Comparison of ENCODE assay signal across 19 mouse cellular contexts in genomic region chr4:150306701-150307100, GRCm38 (mm10). TPM values are rescaled to one million over a fixed set of nuclear protein-coding genes. Genes with fewer than 3 reads are reported as not detected.
DNase-seq lines count a peak whose midpoint lies in the region; ATAC-seq and TF ChIP-seq lines count a peak whose summit lies in the region.
"Had no signal": no experiment of that assay in that cellular context is flagged by ENCODE, and none has a peak within 500 bp of the region (broad histone marks: within the 10 kb centered on the region; RNA-seq: fewer than 3 reads in every experiment).

No protein-coding gene starts in this region.

- peaks cover 47% of the 10 kb centered on the region for H3K4me1 ChIP-seq in heart, embryonic 16.5 days (ENCODE audit: control insufficient read depth, insufficient read depth, low read length)
- peaks cover 52% of the 10 kb centered on the region for H3K4me1 ChIP-seq in heart, embryonic 10.5 days
- H3K4me1 ChIP-seq in liver, postnatal 0 days (ENCODE audit: insufficient read depth): peaks cover 4% of the 10 kb centered on the region; the same call in 1 of the 2 replicates

- H3K36me3 ChIP-seq in heart, embryonic 16.5 days (ENCODE audit: control insufficient read depth, insufficient read depth): no peaks in the 10 kb centered on the region
- no peaks in the 10 kb centered on the region for H3K36me3 ChIP-seq in heart, embryonic 10.5 days
- H3K36me3 ChIP-seq in liver, postnatal 0 days (replicated peaks; ENCODE audit: insufficient read depth, low read length): no peaks in the 10 kb centered on the region
- H3K36me3 ChIP-seq: heart, embryonic 15.5 days; hindbrain, embryonic 13.5 days; midbrain, embryonic 10.5 days; neural tube, embryonic 12.5 days had no signal

- no peak for TF ChIP-seq EP300 in liver, postnatal 0 days (IDR thresholded peaks at IDR 0.05; ENCODE audit: low read depth)

- H3K9me3 ChIP-seq in heart, embryonic 16.5 days (replicated peaks; ENCODE audit: control insufficient read depth, low read length): no peaks in the 10 kb centered on the region
- no peaks in the 10 kb centered on the region for H3K9me3 ChIP-seq in heart, embryonic 10.5 days
- no peaks in the 10 kb centered on the region for H3K9me3 ChIP-seq in liver, postnatal 0 days (ENCODE audit: low read length)
- H3K9me3 ChIP-seq: heart, embryonic 15.5 days; hindbrain, embryonic 13.5 days; midbrain, embryonic 10.5 days; neural tube, embryonic 12.5 days had no signal

- 41% methylated on average over 2 of the region's 2 CpGs for WGBS in heart, embryonic 16.5 days
- WGBS in heart, embryonic 10.5 days: 55% methylated on average over 2 of the region's 2 CpGs
- WGBS in liver, postnatal 0 days (ENCODE audit: insufficient replicate concordance): 60% methylated on average over 2 of the region's 2 CpGs

- ATAC-seq in heart, embryonic 16.5 days (replicated peaks; ENCODE audit: extremely low read depth, insufficient read depth, low FRiP score): no peak
- no peak for ATAC-seq in liver, postnatal 0 days
- ATAC-seq: activated CD4-positive, CD25-positive, alpha-beta regulatory T cell, adult 4 months; forebrain, embryonic 14.5 days; Patski had no signal

- no peaks in the 10 kb centered on the region for H3K27me3 ChIP-seq in heart, embryonic 16.5 days (ENCODE audit: control insufficient read depth, insufficient read depth, low read length)
- H3K27me3 ChIP-seq in heart, embryonic 10.5 days (ENCODE audit: insufficient read depth, poor library complexity, severe bottlenecking): no peaks in the 10 kb centered on the region
- no peaks in the 10 kb centered on the region for H3K27me3 ChIP-seq in liver, postnatal 0 days (ENCODE audit: insufficient read depth, low read length)
- H3K27me3 ChIP-seq: heart, embryonic 15.5 days; hindbrain, embryonic 13.5 days; neural tube, embryonic 12.5 days; Patski had no signal

- no peak overlapping the region for H3K4me2 ChIP-seq in heart, embryonic 16.5 days (ENCODE audit: low read depth, low read length)
- H3K4me2 ChIP-seq in liver, postnatal 0 days (ENCODE audit: low read depth, low read length): no peak overlapping the region
- H3K4me2 ChIP-seq: heart, embryonic 15.5 days; hindbrain, embryonic 13.5 days; neural tube, embryonic 12.5 days had no signal

- H3K9ac ChIP-seq in heart, embryonic 16.5 days (ENCODE audit: low read length): 0 out of 2 replicates have a peak overlapping the region, but pooled peaks have one; percentile 29
- H3K9ac ChIP-seq in liver, postnatal 0 days (replicated peaks): no peak overlapping the region
- H3K9ac ChIP-seq: heart, embryonic 15.5 days; hindbrain, embryonic 13.5 days; neural tube, embryonic 12.5 days had no signal

- no peak overlapping the region for H3K4me3 ChIP-seq in heart, embryonic 16.5 days (ENCODE audit: low read length)
- no peak overlapping the region for H3K4me3 ChIP-seq in heart, embryonic 10.5 days
- H3K4me3 ChIP-seq in liver, postnatal 0 days (ENCODE audit: low read depth, low read length): no peak overlapping the region
- H3K4me3 ChIP-seq: heart, embryonic 15.5 days; hindbrain, embryonic 13.5 days; midbrain, embryonic 10.5 days; neural tube, embryonic 12.5 days had no signal

- H3K27ac ChIP-seq in heart, embryonic 16.5 days (ENCODE audit: low read length): no peak overlapping the region
- no peak overlapping the region for H3K27ac ChIP-seq in heart, embryonic 10.5 days
- H3K27ac ChIP-seq in liver, postnatal 0 days (ENCODE audit: low read depth): no peak overlapping the region
- H3K27ac ChIP-seq: hindbrain, embryonic 13.5 days; midbrain, embryonic 10.5 days; neural tube, embryonic 12.5 days had no signal

- TF ChIP-seq CTCF in liver, postnatal 0 days (IDR thresholded peaks at IDR 0.05; ENCODE audit: low read depth): no peak

- no peak for DNase-seq in heart, embryonic 10.5 days (ENCODE audit: low spot score)
- peak; percentile 33 for DNase-seq in testis, postnatal 10 days (ENCODE audit: low spot score)
- DNase-seq in testis, postnatal 14 days (ENCODE audit: low spot score): no peak
- DNase-seq in lung, postnatal 25 days (ENCODE audit: low spot score): peak; percentile 15
- no peak for DNase-seq in urinary bladder, postnatal 4 days (ENCODE audit: low spot score in 2 of 2)
- DNase-seq in liver, postnatal 0 days: no peak
- DNase-seq: cerebellum, adult 9-10 months; kidney, adult 11 months; kidney, postnatal 36 days; right cerebral cortex, postnatal 14 days; thymus, postnatal 4 days had no signal

RNA-seq across cellular contexts. Expression of gene Rere, which starts 25.3 kb away (rescaled TPM):
- polyA plus RNA-seq in heart, embryonic 16.5 days (2015; fragmentation: Nextera tagmentation; extraction: Ambion mirVana): 18.0 and 18.5 TPM in 2 replicates
- 27.6 and 31.6 TPM in 2 replicates for polyA plus RNA-seq in heart, embryonic 10.5 days (2016; fragmentation: Nextera tagmentation; extraction: Ambion mirVana)
- 4.3 and 4.8 TPM in 2 replicates for polyA plus RNA-seq in liver, postnatal 0 days (2015; fragmentation: Nextera tagmentation; extraction: Ambion mirVana)

Comparison
In these comparisons a context has a peak if more than half of its experiments do, and no peak if none do; other contexts are left out.
1. DNase-seq: peak in testis, postnatal 10 days (single experiment) and lung, postnatal 25 days (single experiment); none in heart, embryonic 10.5 days (single experiment), testis, postnatal 14 days (single experiment), urinary bladder, postnatal 4 days (0 of 2) and liver, postnatal 0 days (single experiment).